Mouse (Mus musculus) gonadal fat pad, adult 2 months (tissue): ENCODE measurements around the gene Cdkal1. TPM values are rescaled to one million over a fixed set of nuclear protein-coding genes. Genes with fewer than 3 reads are reported as not detected.

ENCODE experiments used
- DNase-seq: peaks from one replicate; pipeline ENCODE4 v3.0.0-alpha.2; 2012; ENCODE audit warnings: low read depth
- polyA plus RNA-seq: library from polyadenylated mRNA; depleted of rRNA; stranded (reverse); fragments of >200 nt; gene quantifications from 2 replicates; pipeline ENCODE4 v1.2.3, GENCODE M21; 2012; rRNA removed

Cdkal1 gene
- polyA plus RNA-seq = 2.8 and 2.9 TPM in 2 replicates

GRCm38 (mm10) chr13:29855281-29856031, at the start of gene Cdkal1:
Cdkal1 (minus strand) TSS chr13:29855674.
- DNase-seq = no peak

GRCm38 (mm10) chr13:29903341-29903740, 47.9 kb upstream of the Cdkal1 start:
- DNase-seq = no peak

- no peak for DNase-seq
Measured at GRCm38 (mm10) chr13:29902676-29903075, 47.2 kb upstream of the Cdkal1 start.

GRCm38 (mm10) chr13:29901641-29902040, 46.2 kb upstream of the Cdkal1 start:
- no peak for DNase-seq

GRCm38 (mm10) chr13:29866780-29867179, 11.3 kb upstream of the Cdkal1 start:
- no peak for DNase-seq

GRCm38 (mm10) chr13:29864331-29864730, 8.9 kb upstream of the Cdkal1 start:
- no peak for DNase-seq

- no peak for DNase-seq
Measured at GRCm38 (mm10) chr13:29860087-29860486, 4.6 kb upstream of the Cdkal1 start.

- DNase-seq = no peak
Measured at GRCm38 (mm10) chr13:29857436-29857835, 2.0 kb upstream of the Cdkal1 start.

GRCm38 (mm10) chr13:29854876-29855275, 598 bp downstream of the Cdkal1 start:
- no peak for DNase-seq

GRCm38 (mm10) chr13:29838409-29839047, 16.9 kb downstream of the Cdkal1 start:
- no peak for DNase-seq

GRCm38 (mm10) chr13:29835170-29835569, 20.3 kb downstream of the Cdkal1 start:
- DNase-seq = no peak

- DNase-seq = no peak
Measured at GRCm38 (mm10) chr13:29833751-29834150, 21.7 kb downstream of the Cdkal1 start.

- no peak for DNase-seq
Measured at GRCm38 (mm10) chr13:29831126-29831525, 24.3 kb downstream of the Cdkal1 start.

GRCm38 (mm10) chr13:29828032-29828431, 27.4 kb downstream of the Cdkal1 start:
- no peak for DNase-seq

- DNase-seq = no peak
Measured at GRCm38 (mm10) chr13:29826469-29826868, 29.0 kb downstream of the Cdkal1 start.

- DNase-seq = no peak
Measured at GRCm38 (mm10) chr13:29826041-29826440, 29.4 kb downstream of the Cdkal1 start.

- DNase-seq = no peak
Measured at GRCm38 (mm10) chr13:29824797-29825196, 30.7 kb downstream of the Cdkal1 start.

GRCm38 (mm10) chr13:29824326-29824725, 31.1 kb downstream of the Cdkal1 start:
- no peak for DNase-seq

- no peak for DNase-seq
Measured at GRCm38 (mm10) chr13:29823906-29824305, 31.6 kb downstream of the Cdkal1 start.

- no peak for DNase-seq
Measured at GRCm38 (mm10) chr13:29823487-29823886, 32.0 kb downstream of the Cdkal1 start.

- no peak for DNase-seq
Measured at GRCm38 (mm10) chr13:29819910-29820583, 35.4 kb downstream of the Cdkal1 start.

- no peak for DNase-seq
Measured at GRCm38 (mm10) chr13:29819147-29819546, 36.3 kb downstream of the Cdkal1 start.

GRCm38 (mm10) chr13:29818314-29818713, 37.2 kb downstream of the Cdkal1 start:
- no peak for DNase-seq
